Mouse (Mus musculus) liver, postnatal 0 days (tissue): Measurements from ENCODE around the gene Ccr3.

Source experiments
- CTCF ChIP-seq: sonication (generic); IDR thresholded peaks from 2 replicates; pipeline ENCODE4 v1.5.1; 2016; ENCODE audit warnings: antibody characterized with exemption, low read depth
- EP300 ChIP-seq: IDR thresholded peaks from 2 replicates; pipeline ENCODE4 v1.6.1; 2016; ENCODE audit warnings: antibody characterized with exemption, low read depth, mild to moderate bottlenecking

- TF ChIP-seq CTCF (no peak), EP300 (no peak)
These were observed 34.5 kb downstream of the Ccr3 start for GRCm38 (mm10) chr9:124056158-124056709.
